Mouse (Mus musculus): ENCODE results near the gene Rab3b.

GRCm38 (mm10) chr4:108900421-108900820 lies 21.6 kb downstream of the Rab3b start:
- no peak for TF ChIP-seq POLR2A (IDR thresholded peaks at IDR 0.05; ENCODE audit: insufficient read length, low read depth)
- TF ChIP-seq E2F4 (IDR thresholded peaks at IDR 0.05; ENCODE audit: insufficient read depth): no peak
- no peak for TF ChIP-seq MAX (IDR thresholded peaks at IDR 0.05; ENCODE audit: low read depth)
- no peak for TF ChIP-seq MYOG (IDR thresholded peaks at IDR 0.05; ENCODE audit: control insufficient read depth in 1 of 3, insufficient read depth in 1 of 3, insufficient read length in 2 of 3, low read depth in 2 of 3)
- TF ChIP-seq TCF12 (IDR thresholded peaks at IDR 0.05; ENCODE audit: insufficient read depth, poor library complexity, severe bottlenecking): no peak
- TF ChIP-seq USF1 (IDR thresholded peaks at IDR 0.05; ENCODE audit: low read depth): no peak
- no peak for TF ChIP-seq POLR2AphosphoS2 (IDR thresholded peaks at IDR 0.05; ENCODE audit: insufficient read length, low read depth)
- TF ChIP-seq SRF (IDR thresholded peaks at IDR 0.05; ENCODE audit: control insufficient read depth, insufficient read length, low read depth): no peak
- TF ChIP-seq CEBPB (IDR thresholded peaks at IDR 0.05; ENCODE audit: insufficient read depth, poor library complexity, severe bottlenecking): no peak
- no peak for TF ChIP-seq REST (IDR thresholded peaks at IDR 0.05; ENCODE audit: insufficient read depth, insufficient read length)
- no peak for TF ChIP-seq MYOD1 (IDR thresholded peaks at IDR 0.05; ENCODE audit: control insufficient read depth in 1 of 3, insufficient read length in 2 of 3, low read depth in 2 of 3)
